Mouse (Mus musculus): ENCODE results near the gene Gm6169.

- TF ChIP-seq CTCF (IDR thresholded peaks at IDR 0.05; ENCODE audit: low read depth) (no peak), EP300 (IDR thresholded peaks at IDR 0.05; ENCODE audit: low read depth) (peak; percentile 24; the same call in 1 of the 2 replicates)
Observed at GRCm38 (mm10) chr13:97137466-97138400, 38.7 kb upstream of the Gm6169 start, which contains the start of the genes Gfm2 and Nsa2.

Data from liver, postnatal 0 days (tissue).